Mouse (Mus musculus) megakaryocyte-erythroid progenitor cell, adult 5-6 weeks (primary cell): ENCODE results near the gene Spsb1. TPM values are rescaled to one million over a fixed set of nuclear protein-coding genes. Genes with fewer than 3 reads are reported as not detected.

Experiments
- ATAC-seq: replicated peaks from 2 replicates; pipeline ENCODE4 v1.8.0; 2016; ENCODE audit warnings: mild to moderate bottlenecking, inconsistent platforms; ENCODE audit not compliant: severe bottlenecking, poor library complexity, low FRiP score, low TSS enrichment
- total RNA-seq, 2 experiments: library from RNA; stranded (forward) in 1 of 2; stranded (reverse) in 1 of 2; fragments of 200-1000, 215-1000 nt in 1 of 2; fragments of >200 nt in 1 of 2; fragmentation: Nextera tagmentation in 1 of 2; gene quantifications; 2 replicates each; pipeline ENCODE4 v1.2.3; 2014 to 2017

The Spsb1 gene
- total RNA-seq, 2 experiments from 2014 or later = not detected

GRCm38 (mm10) chr4:149958566-149958965 lies 3.7 kb upstream of the Spsb1 start:
- ATAC-seq = 0 out of 2 replicates have a peak, but pooled peaks have one; percentile 12

- ATAC-seq = no peak
Measured at GRCm38 (mm10) chr4:149956048-149956447, 1.2 kb upstream of the Spsb1 start.

DNA sequence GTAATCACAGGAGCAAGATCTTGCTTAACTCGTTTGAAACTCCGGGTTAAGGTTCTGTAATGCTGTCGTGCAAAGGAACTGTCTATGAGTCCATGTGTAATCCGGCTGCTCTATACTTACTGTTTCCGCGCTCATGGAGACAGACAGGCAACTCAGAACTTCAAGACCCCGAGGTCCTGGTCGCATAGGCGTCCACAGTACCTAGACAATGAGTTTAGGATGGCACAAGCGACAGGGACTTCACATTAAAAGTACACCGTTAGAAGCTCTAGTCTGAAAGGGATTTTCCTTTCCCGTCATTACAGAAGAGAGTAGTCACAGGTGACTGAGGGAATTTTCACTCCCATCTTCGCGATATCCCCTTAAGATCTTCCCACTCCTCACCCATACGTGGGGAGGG lies 788 bp upstream of the Spsb1 start:
- no peak for ATAC-seq

- ATAC-seq = no peak
Measured at GRCm38 (mm10) chr4:149953621-149954481, 992 bp downstream of the Spsb1 start.

GRCm38 (mm10) chr4:149952201-149952600 lies 2.6 kb downstream of the Spsb1 start:
- no peak for ATAC-seq

DNA sequence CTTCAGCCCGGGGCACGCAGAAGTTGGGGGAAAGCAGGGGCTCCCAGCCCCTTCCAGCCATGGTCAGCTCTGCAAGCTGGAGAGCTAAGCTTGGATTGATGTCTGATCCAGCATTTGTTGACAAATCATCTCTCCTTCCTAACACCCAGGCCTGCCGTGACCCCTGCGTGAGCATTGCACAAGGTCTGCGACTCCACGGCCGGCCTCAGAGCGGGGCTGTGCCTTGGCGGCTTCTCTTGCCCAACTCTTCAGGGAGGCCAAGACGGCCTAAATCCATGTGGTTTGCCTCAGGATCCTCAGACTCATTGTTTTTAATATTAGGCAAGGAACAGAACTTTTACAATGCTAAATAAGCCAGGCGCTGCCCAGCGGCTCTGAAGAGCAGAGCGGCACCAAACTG lies 3.6 kb downstream of the Spsb1 start:
- ATAC-seq = no peak

DNA sequence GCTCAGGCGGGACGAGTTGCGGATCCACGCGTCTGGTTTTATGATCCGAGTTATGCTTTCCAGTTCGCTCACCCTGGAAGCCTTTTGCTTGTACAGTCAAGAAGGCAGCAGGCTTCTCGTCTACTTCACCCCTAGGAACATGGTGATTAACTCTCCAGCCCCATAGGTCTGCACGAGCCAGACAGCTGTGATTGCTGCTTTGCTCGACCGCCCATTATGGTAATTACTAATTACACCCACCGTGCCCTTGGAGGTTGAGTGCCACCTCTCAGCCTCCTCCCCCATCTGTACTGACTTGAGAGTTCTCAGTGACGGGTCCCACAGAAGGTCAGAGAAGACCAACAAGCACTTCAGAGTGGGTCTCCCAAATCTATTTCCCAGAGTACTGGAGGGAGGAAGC lies 5.2 kb downstream of the Spsb1 start:
- no peak for ATAC-seq

DNA sequence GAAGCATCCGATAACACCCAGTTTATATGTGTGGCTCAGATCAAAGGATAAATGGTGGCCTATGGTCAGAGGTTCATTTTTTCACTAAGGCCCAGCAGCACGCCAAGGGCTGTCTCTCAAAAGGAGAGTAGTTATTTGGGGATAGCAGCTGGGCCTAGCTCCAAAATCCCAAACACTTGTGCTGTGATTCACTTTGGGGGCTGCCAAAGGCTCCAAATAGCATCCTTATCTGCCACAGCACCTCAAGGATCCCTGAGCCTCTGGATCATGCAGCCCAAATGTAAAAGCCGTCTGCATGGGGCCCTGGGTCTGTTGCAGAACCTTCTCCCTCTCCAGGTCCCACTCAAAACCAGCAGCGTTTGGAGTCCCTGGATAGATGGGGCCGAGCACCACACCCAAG lies 6.7 kb downstream of the Spsb1 start:
- ATAC-seq = no peak

DNA sequence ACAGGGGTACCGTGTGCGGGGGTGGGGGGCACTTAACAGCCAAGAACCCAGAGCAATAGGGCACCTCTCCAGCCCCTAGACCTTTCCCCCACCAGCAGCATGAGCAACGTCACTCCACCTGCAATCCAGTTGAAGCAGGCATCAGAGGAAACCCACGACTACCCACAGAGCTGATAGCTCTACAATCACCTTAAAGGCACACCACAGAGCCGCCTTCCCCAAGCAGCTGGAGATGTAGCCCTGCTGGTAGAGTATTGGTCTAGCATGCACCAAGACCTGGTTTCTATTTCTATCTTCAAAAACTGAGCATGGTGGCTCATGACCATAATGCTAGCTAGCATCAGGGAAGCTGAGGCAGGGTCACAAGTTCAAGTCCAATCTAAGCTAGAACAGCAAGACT lies 7.4 kb downstream of the Spsb1 start:
- peak; percentile 33; the same call in 1 of the 2 replicates for ATAC-seq

DNA sequence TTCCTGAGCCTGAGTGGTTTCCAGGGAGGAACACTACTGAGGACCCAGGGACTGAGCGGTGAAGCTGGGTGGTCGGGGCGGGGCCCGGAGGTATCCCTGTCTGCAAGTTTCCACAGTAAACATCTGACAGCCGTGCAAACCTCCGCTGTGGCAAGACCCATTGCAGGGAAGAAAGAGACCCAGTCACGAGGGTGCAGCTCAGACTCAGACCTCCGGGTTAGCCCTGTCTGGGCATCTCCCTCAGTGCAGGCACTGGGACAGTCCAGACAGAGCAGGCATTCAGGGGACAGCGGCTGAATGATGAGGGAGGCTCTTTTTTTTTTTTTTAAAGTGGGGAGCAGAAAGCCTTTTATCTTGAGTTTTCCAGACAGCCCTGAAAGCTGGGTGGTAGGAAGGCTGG lies 9.6 kb downstream of the Spsb1 start:
- ATAC-seq = no peak

GRCm38 (mm10) chr4:149944214-149944613 lies 10.6 kb downstream of the Spsb1 start:
- ATAC-seq = no peak

DNA sequence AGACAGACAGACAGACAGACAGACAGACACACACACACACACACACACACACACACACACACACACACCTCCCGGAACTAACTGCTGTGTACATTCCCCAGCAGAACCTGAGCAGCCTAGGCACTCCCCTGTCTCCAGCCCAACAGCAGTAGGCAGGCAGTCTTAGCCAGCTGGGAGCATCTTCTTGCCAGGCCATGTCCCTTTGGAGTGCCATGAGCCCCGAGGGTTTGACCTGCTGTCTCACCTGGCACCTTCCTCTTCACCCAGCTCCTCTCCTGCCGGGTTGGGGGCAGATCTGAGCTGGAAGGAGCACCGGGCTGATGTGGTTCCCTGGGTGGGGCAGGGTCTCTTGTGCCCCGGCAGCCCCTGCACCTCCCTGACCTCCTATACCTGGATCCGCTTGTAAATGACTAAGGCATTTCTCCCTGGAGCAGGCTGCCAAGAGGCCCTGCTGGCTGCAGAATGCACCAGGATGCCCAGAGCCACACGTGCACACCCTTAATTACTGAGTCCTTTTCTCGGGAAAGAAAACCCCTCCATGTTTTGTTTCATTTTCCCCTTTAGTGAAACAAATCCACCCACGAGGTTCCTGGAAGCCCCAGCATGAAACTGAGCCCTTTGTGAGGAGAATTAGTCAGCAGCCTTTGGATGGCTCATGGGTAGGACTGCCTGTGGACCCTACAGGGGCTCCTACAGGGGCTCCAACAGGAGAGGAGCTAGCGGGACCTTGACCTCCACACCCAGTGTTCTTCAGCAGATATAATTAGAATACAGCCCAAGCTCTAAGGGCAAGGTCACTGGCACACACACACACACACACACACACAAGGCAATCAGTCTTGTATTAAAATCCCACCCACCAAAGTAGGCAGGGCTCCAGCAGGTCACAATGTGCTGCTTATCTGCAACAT lies 11.8 kb downstream of the Spsb1 start:
- no peak for ATAC-seq

DNA sequence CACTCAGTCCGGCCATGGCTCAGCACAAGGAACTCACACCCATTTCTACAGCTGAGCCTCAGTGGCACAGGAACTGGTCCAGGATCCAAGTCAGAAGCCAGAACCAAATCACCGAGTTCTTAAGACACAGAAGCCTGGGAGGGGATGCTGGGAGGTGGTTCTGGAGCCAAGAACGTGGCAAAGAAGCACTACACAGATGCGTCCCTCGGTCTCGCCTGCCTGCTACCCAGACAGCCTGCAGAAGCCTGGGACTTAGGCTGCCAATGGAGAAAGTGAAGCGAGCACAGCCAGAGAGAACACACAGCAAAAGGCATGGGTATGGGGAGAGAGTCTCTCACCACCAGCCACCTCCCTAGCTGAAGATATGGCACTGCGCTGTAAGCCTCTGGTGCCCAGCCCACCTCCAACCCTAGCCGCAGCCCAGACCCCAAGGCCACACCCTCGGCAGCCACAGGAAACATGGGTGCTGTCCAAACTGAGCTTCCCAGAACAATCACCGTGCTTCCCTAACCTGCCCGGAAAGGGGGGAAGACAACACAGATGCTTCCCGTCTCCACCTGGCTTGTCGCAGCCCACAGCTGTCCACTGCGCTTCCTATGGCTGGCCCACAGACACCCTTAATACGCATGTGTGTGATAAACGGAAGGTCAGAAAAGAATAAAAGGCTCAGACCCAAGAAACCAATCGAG lies 13.6 kb downstream of the Spsb1 start:
- no peak; the same call in 1 of the 2 replicates for ATAC-seq

DNA sequence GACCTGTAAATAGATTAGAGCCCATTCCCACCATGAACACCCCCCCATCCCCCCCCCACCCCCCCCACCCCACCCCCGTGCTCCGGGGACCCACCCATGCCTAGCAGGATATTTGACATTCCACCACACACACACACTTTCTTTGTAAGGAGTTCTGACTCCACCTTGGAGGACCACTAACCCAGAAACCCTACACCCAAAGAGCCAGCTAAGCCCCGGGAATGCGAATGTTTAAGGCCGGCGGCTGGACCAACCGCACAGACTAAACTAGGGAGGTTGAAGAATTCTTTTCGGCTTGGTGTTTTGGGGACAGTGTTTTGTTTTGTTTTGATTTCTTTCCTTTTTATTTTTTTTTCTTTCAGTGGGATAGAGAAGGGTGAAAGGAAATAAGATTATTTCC lies 16.1 kb downstream of the Spsb1 start:
- no peak for ATAC-seq

- no peak for ATAC-seq
Measured at GRCm38 (mm10) chr4:149936921-149937320, 17.9 kb downstream of the Spsb1 start.

DNA sequence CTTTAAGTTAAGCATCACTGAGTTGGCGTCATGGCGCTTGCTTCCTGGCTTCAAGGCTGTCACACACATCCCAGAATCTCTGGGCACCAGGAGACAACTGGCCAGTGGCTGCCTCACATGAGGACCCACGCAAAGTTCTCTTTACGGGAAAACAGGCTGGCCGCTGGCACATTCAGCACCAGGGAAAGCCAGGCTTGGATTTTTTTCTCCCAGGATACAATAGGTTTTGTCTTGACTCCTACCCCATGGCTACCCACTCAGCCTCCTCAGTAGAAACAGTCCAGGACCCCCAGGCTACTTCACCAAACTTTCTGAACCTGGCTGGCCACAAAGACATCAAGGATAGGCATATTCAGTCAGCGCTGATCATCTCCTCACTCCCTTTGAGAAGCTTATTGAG lies 19.4 kb downstream of the Spsb1 start:
- no peak for ATAC-seq

DNA sequence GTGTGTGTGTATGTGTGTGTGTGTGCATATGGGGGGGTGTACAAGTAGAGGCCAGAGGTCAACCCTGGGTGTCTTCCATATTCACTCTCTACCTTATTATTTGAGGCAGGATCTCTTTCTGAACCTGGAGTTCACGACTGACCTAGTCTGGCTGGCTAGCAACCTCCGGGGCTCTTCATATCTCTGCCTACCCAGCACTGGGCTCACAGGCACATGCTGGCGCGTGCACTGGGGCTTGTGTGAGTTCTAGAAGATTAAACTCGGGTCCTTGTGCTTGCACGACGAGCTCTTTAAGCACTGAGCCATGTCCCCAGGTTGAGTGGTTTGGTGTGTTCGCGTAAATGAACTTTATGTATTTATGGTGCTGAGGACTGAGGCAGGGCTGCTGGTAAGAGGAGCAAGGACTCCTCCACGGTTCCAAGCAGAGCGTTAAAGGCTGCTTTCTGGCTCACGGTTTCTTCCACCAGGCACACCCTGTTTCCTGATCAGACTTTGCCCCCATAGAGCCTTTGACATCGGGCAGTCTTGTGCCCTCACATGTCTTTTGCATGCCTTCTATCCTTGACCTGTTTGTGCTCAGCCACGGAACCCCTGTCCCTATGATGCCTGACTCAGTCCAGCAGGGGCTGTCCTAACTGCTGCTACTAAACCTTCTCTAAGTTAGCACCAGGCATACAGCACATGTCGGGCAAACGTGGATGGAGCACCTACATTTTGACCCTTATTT lies 21.2 kb downstream of the Spsb1 start:
- no peak for ATAC-seq

DNA sequence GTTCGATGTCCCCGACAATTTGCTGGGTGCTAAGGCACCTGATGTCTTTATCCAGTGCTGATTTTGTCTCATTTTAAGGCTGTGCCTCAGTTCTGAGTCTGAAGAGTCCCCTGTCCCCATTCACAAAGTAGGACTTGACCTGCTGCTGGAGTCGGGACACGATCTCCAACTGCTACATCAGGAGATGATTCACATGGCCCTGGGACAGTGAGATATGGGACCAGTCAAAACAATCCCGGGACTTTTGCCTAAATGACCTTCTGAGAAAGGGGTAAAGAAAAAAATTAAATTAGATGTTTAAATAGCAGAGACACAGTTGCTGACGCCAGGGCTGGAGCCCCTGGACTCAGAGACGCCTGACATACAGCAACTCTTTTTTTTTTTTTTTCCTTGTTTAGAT lies 21.8 kb downstream of the Spsb1 start:
- ATAC-seq = no peak

- ATAC-seq = no peak
Measured at GRCm38 (mm10) chr4:149932108-149932815, 22.6 kb downstream of the Spsb1 start.
